Mouse (Mus musculus) ES-E14 (cell line): ENCODE measurements around the gene Muc13. TPM values are rescaled to one million over a fixed set of nuclear protein-coding genes. Genes with fewer than 3 reads are reported as not detected.

Source experiments
- DNase-seq: peaks from one replicate; pipeline ENCODE4 v3.0.0-alpha.2; 2013; ENCODE audit warnings: low read depth, low spot score
- H3K27ac ChIP-seq: 2 replicates; pipeline ENCODE4 v1.5.1; 2012; ENCODE audit warnings: low read depth, mild to moderate bottlenecking, low read length, moderate library complexity, mixed read lengths; ENCODE audit not compliant: poor library complexity, insufficient read depth, severe bottlenecking
- H3K36me3 ChIP-seq: 2 replicates; pipeline ENCODE4 v1.6.1; 2012; ENCODE audit warnings: mild to moderate bottlenecking, low read length, moderate library complexity, mixed read lengths; ENCODE audit not compliant: control insufficient read depth, poor library complexity, insufficient read depth, severe bottlenecking
- H3K4me1 ChIP-seq, 2 experiments: fragments of 150-350 bp in 1 of 2; sonication (generic) in 1 of 2; 2 replicates each; pipeline ENCODE4 v1.6.1; 2012; ENCODE audit warnings: low read length in 2 of 2, mild to moderate bottlenecking in 1 of 2, mixed read lengths in 1 of 2; ENCODE audit not compliant: control insufficient read depth in 2 of 2, insufficient read depth in 2 of 2, poor library complexity in 1 of 2
- H3K4me3 ChIP-seq, 2 experiments: fragments of 150-350 bp in 1 of 2; sonication (generic) in 1 of 2; 2 replicates each; pipeline ENCODE4 v1.5.1; 2012; ENCODE audit warnings: low read length in 2 of 2, low read depth in 1 of 2, mild to moderate bottlenecking in 1 of 2, mixed read lengths in 1 of 2; ENCODE audit not compliant: insufficient read depth in 1 of 2, poor library complexity in 1 of 2, severe bottlenecking in 1 of 2
- H3K9ac ChIP-seq: 2 replicates; pipeline ENCODE4 v1.6.1; 2012; ENCODE audit warnings: low read depth, mild to moderate bottlenecking, low read length, mixed read lengths; ENCODE audit not compliant: poor library complexity, insufficient read depth, severe bottlenecking
- H3K9me3 ChIP-seq: fragments of 150-350 bp; sonication (generic); 2 replicates; pipeline ENCODE4 v1.6.1; 2012; ENCODE audit warnings: low read depth, mild to moderate bottlenecking, low read length; ENCODE audit not compliant: control insufficient read depth, insufficient read depth
- CHD2 ChIP-seq: IDR thresholded peaks from 2 replicates; pipeline ENCODE4 v1.6.1; 2014; ENCODE audit warnings: mild to moderate bottlenecking, low read depth, low read length, inconsistent platforms
- HCFC1 ChIP-seq: IDR thresholded peaks from 2 replicates; pipeline ENCODE4 v1.6.1; 2012; ENCODE audit warnings: low read length, inconsistent platforms, borderline replicate concordance; ENCODE audit not compliant: insufficient read depth
- MAFK ChIP-seq: IDR thresholded peaks from 2 replicates; pipeline ENCODE4 v1.6.1; 2014; ENCODE audit warnings: mild to moderate bottlenecking, low read depth, low read length, inconsistent platforms; ENCODE audit not compliant: insufficient read depth
- ZC3H11A ChIP-seq: IDR thresholded peaks from 2 replicates; pipeline ENCODE4 v1.6.1; 2012; ENCODE audit warnings: low read depth, mild to moderate bottlenecking, inconsistent platforms, low read length, borderline replicate concordance
- ZNF384 ChIP-seq: IDR thresholded peaks from 2 replicates; pipeline ENCODE4 v1.6.1; 2012; ENCODE audit warnings: low read depth, low read length, inconsistent platforms
- in situ Hi-C, 2 experiments: fragments of 600-800 bp; cut with MboI; formaldehyde crosslinking; loops; one replicate each; pipeline ENCODE4 v1.15.1; 2025; ENCODE audit warnings: low sequenced_read_pairs in 2 of 2, inconsistent platforms in 1 of 2; ENCODE audit not compliant: unreplicated experiment in 2 of 2
- total RNA-seq: library from RNA; depleted of rRNA; stranded (reverse); fragments of 300-350 nt; gene quantifications from 2 replicates; pipeline ENCODE4 v1.2.3, GENCODE M21; 2012

Muc13 gene
- total RNA-seq, 1 experiment = 0.22 TPM

DNA sequence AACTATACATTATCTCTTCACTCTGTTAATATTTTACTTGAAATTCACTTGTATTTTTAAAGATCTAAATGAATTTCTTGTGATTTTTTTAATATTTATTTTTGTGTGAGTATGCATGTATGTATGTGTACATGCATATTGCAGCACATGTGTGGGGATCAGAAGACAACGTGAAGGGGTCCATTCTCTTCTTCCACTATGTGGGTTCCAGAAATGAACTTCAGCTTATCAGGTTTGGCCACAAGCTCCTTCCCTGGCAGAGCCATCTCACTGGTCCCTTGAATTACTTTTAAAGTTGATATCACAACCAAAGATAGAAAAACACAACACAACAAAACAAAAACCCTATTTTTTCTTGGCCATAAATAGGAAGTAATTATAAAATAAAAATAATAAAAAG is 9.3 kb upstream of the Muc13 start:
- no peaks in the 10 kb centered on the region for H3K36me3 ChIP-seq
- DNase-seq = no peak
- H3K9ac ChIP-seq = no peak overlapping the region
- in situ Hi-C loops = no loop called here
- H3K4me1 ChIP-seq = peaks cover 0 to 7% of the 10 kb centered on the region in 2 experiments; a peak in 2 of 4 replicates
- no peak overlapping the region for H3K4me3 ChIP-seq
- no peak overlapping the region for H3K27ac ChIP-seq
- TF ChIP-seq ZC3H11A (no peak), CHD2 (no peak), MAFK (no peak), ZNF384 (no peak), HCFC1 (no peak)
- H3K9me3 ChIP-seq = no peaks in the 10 kb centered on the region

GRCm38 (mm10) chr16:33785092-33785704 is 8.6 kb upstream of the Muc13 start:
- TF ChIP-seq HCFC1 (no peak), MAFK (no peak), CHD2 (no peak), ZC3H11A (no peak), ZNF384 (no peak)
- no peak overlapping the region for H3K4me3 ChIP-seq
- H3K36me3 ChIP-seq = no peaks in the 10 kb centered on the region
- peaks cover 0 to 7% of the 10 kb centered on the region in 2 experiments; a peak in 2 of 4 replicates for H3K4me1 ChIP-seq
- H3K9ac ChIP-seq = no peak overlapping the region
- in situ Hi-C loops = no loop called here
- no peak for DNase-seq
- no peak overlapping the region for H3K27ac ChIP-seq
- no peaks in the 10 kb centered on the region for H3K9me3 ChIP-seq

DNA sequence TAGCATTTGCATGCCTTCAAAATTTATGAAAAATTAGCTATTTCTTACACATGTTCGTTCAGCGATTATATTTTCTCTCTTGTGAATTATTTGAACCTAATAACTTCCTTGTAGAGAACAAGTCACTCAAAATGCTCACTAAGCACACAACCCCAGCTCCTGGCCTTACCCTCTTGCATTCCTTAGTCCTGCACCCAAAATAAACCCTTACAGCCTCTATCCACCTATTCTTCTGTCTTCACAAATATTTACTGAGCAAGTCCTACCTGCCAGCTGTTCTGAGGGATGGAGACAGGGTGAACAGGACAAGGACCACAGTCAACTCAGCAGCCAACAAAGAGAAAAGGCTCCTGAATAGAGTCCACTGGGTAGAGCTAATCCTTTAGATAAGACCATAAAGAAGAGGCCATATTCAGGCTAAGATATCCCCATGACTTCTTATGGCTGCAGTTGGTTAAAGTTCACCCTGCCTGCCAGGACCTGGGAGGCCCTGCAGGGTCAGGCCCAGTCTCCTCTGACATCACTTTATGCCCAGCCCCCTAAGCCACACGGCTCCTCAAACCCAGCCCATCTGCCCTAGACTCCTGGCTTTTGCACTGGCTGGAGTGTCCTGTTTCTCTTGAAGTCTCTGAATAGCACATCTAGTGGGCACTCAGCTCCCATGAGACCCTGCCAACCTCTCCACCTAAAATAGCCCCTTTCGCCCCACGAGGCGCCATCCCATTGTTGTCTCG is 7.0 kb upstream of the Muc13 start:
- TF ChIP-seq HCFC1 = no peak
- no peak for TF ChIP-seq ZNF384
- no peak for TF ChIP-seq CHD2
- no peak for TF ChIP-seq MAFK
- TF ChIP-seq ZC3H11A = no peak
- in situ Hi-C loops = no loop called here
- H3K9ac ChIP-seq = no peak overlapping the region
- H3K4me1 ChIP-seq = peaks cover 0 to 5% of the 10 kb centered on the region in 2 experiments; a peak in 1 of 4 replicates
- no peaks in the 10 kb centered on the region for H3K36me3 ChIP-seq
- no peak overlapping the region for H3K27ac ChIP-seq
- DNase-seq = no peak
- H3K9me3 ChIP-seq = no peaks in the 10 kb centered on the region
- H3K4me3 ChIP-seq = no peak overlapping the region

DNA sequence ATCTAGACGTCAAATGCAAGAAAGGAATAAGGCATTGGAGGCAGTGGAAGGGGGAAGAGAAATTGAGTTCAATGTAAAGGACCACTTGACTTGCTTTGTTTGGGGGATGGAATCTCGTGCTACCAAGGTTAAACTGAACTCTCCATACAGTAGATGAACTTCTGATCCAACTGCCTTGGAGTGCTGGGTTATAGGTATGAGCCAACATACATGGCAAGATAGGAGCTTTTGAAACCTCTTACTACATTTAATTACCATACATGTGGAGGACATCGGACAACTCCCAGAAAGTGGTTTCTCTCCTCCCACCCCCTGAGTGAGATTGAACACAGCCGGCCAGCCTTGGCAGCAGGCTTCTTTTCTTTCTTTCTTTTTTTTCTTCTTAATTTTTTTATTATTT is 1.3 kb downstream of the Muc13 start:
- no peaks in the 10 kb centered on the region for H3K36me3 ChIP-seq
- in situ Hi-C loops = no loop called here
- no peaks in the 10 kb centered on the region for H3K9me3 ChIP-seq
- no peak for DNase-seq
- H3K9ac ChIP-seq = no peak overlapping the region
- H3K4me3 ChIP-seq = no peak overlapping the region
- TF ChIP-seq ZNF384 = no peak
- no peak for TF ChIP-seq HCFC1
- no peak for TF ChIP-seq ZC3H11A
- TF ChIP-seq CHD2 = no peak
- no peak for TF ChIP-seq MAFK
- no peak overlapping the region for H3K27ac ChIP-seq
- H3K4me1 ChIP-seq = no peaks in the 10 kb centered on the region
